Mouse (Mus musculus): Measurements from ENCODE around the gene Cdk9.

The Cdk9 gene

GRCm38 (mm10) chr2:32712934-32713817 lies at the start of gene Cdk9:
Cdk9 (minus strand) TSS chr2:32713076.
- DNase-seq (ENCODE audit: low read depth, low spot score), result peak; percentile 72

GRCm38 (mm10) chr2:32761859-32762258 lies 49.0 kb upstream of the Cdk9 start:
- DNase-seq (ENCODE audit: low read depth, low spot score), result no peak

- DNase-seq (ENCODE audit: low read depth, low spot score), result no peak
Observed at GRCm38 (mm10) chr2:32761361-32761760, 48.5 kb upstream of the Cdk9 start.

GRCm38 (mm10) chr2:32759001-32759400 lies 46.1 kb upstream of the Cdk9 start:
- DNase-seq (ENCODE audit: low read depth, low spot score), result no peak

- DNase-seq (ENCODE audit: low read depth, low spot score), result no peak
Observed at GRCm38 (mm10) chr2:32758503-32758902, 45.6 kb upstream of the Cdk9 start.

- peak; percentile 87 for DNase-seq (ENCODE audit: low read depth, low spot score)
Observed at GRCm38 (mm10) chr2:32757056-32757845, 44.4 kb upstream of the Cdk9 start, which contains the start of gene Tor2a. Tor2a (plus strand) TSS chr2:32757234.

GRCm38 (mm10) chr2:32756674-32757055 lies 43.8 kb upstream of the Cdk9 start:
- DNase-seq (ENCODE audit: low read depth, low spot score), result no peak

GRCm38 (mm10) chr2:32752181-32752580 lies 39.3 kb upstream of the Cdk9 start:
- no peak for DNase-seq (ENCODE audit: low read depth, low spot score)

- no peak for DNase-seq (ENCODE audit: low read depth, low spot score)
Observed at GRCm38 (mm10) chr2:32751665-32752033, 38.8 kb upstream of the Cdk9 start.

- no peak for DNase-seq (ENCODE audit: low read depth, low spot score)
Observed at GRCm38 (mm10) chr2:32750887-32751664, 38.2 kb upstream of the Cdk9 start.

- no peak for DNase-seq (ENCODE audit: low read depth, low spot score)
Observed at GRCm38 (mm10) chr2:32750199-32750598, 37.3 kb upstream of the Cdk9 start.

GRCm38 (mm10) chr2:32749082-32749481 lies 36.2 kb upstream of the Cdk9 start:
- no peak for DNase-seq (ENCODE audit: low read depth, low spot score)

- DNase-seq (ENCODE audit: low read depth, low spot score), result no peak
Observed at GRCm38 (mm10) chr2:32744272-32744982, 31.6 kb upstream of the Cdk9 start.

- DNase-seq (ENCODE audit: low read depth, low spot score), result no peak
Observed at GRCm38 (mm10) chr2:32742173-32742531, 29.3 kb upstream of the Cdk9 start.

GRCm38 (mm10) chr2:32741273-32742172 lies 28.6 kb upstream of the Cdk9 start:
- DNase-seq (ENCODE audit: low read depth, low spot score), result no peak

GRCm38 (mm10) chr2:32740916-32741272 lies 28.0 kb upstream of the Cdk9 start, which contains the start of gene 6330409D20Rik:
6330409D20Rik (minus strand) TSS chr2:32741016.
- no peak for DNase-seq (ENCODE audit: low read depth, low spot score)

- DNase-seq (ENCODE audit: low read depth, low spot score), result no peak
Observed at GRCm38 (mm10) chr2:32739311-32739710, 26.4 kb upstream of the Cdk9 start.

GRCm38 (mm10) chr2:32737008-32737407 lies 24.1 kb upstream of the Cdk9 start:
- DNase-seq (ENCODE audit: low read depth, low spot score), result no peak

- no peak for DNase-seq (ENCODE audit: low read depth, low spot score)
Observed at GRCm38 (mm10) chr2:32736306-32736829, 23.5 kb upstream of the Cdk9 start.

GRCm38 (mm10) chr2:32734933-32735332 lies 22.1 kb upstream of the Cdk9 start:
- no peak for DNase-seq (ENCODE audit: low read depth, low spot score)

Measured in WW6 (cell line).